Mouse (Mus musculus) T-cell, adult 66 days (primary cell): ENCODE measurements around the gene Bpifb6. TPM values are rescaled to one million over a fixed set of nuclear protein-coding genes. Genes with fewer than 3 reads are reported as not detected.

ENCODE experiments used
- total RNA-seq, 2 experiments: library from RNA; stranded (reverse); gene quantifications; 3 replicates in 1 of 2; 4 replicates in 1 of 2; pipeline ENCODE4 v1.2.4; 2023

Bpifb6 gene
- total RNA-seq, result not detected

GRCm38 (mm10) chr2:153900088-153900487, at the start of gene Bpifb6:
Gene Bpifb6 (plus strand): TSS chr2:153900388.

GRCm38 (mm10) chr2:153870984-153871383, 29.2 kb upstream of the Bpifb6 start, which contains the start of gene Sun5:
Gene Sun5 (minus strand): TSS chr2:153871084.

GRCm38 (mm10) chr2:153874745-153875144, 25.4 kb upstream of the Bpifb6 start, which contains the start of gene Bpifb2:
Gene Bpifb2 (plus strand): TSS chr2:153875045.

GRCm38 (mm10) chr2:153917930-153918329, 17.7 kb downstream of the Bpifb6 start, which contains the start of gene Bpifb3:
Gene Bpifb3 (plus strand): TSS chr2:153918230.

GRCm38 (mm10) chr2:153937843-153938242, 37.7 kb downstream of the Bpifb6 start, which contains the start of gene Bpifb4:
Gene Bpifb4 (plus strand): TSS chr2:153938212.

Other genes with a start within 250 kb of the Bpifb6 start
- gene Dnmt3c, start 203.7 kb upstream of the Bpifb6 start, total RNA-seq, result not detected
- gene Mapre1, start 159.1 kb upstream of the Bpifb6 start, total RNA-seq, result 100 to 1,000 TPM; 148 to 152 TPM
- gene Efcab8, start 120.5 kb upstream of the Bpifb6 start, total RNA-seq, result 1 to 10 TPM in 1 of 2 experiments, under 1 TPM in 1; 0.76 to 2.4 TPM
- not detected for gene Sun5, start 29.3 kb upstream of the Bpifb6 start, total RNA-seq
- not detected for gene Bpifb2, start 25.3 kb upstream of the Bpifb6 start, total RNA-seq
- not detected for gene Bpifb3, start 17.8 kb downstream of the Bpifb6 start, total RNA-seq
- gene Bpifb4, start 37.8 kb downstream of the Bpifb6 start, total RNA-seq, result not detected
- not detected for gene Bpifa6, start 74.6 kb downstream of the Bpifb6 start, total RNA-seq
- gene Bpifa2, start 107.9 kb downstream of the Bpifb6 start, total RNA-seq, result not detected
- not detected for gene Bpifa3, start 229.9 kb downstream of the Bpifb6 start, total RNA-seq
- not detected for gene Bpifa1, start 242.5 kb downstream of the Bpifb6 start, total RNA-seq